Mouse (Mus musculus): ENCODE data around the gene Ccl26. TPM values are rescaled to one million over a fixed set of nuclear protein-coding genes. Genes with fewer than 3 reads are reported as not detected.

Gene Ccl26
- polyA plus RNA-seq, 2 experiments: not detected

DNA sequence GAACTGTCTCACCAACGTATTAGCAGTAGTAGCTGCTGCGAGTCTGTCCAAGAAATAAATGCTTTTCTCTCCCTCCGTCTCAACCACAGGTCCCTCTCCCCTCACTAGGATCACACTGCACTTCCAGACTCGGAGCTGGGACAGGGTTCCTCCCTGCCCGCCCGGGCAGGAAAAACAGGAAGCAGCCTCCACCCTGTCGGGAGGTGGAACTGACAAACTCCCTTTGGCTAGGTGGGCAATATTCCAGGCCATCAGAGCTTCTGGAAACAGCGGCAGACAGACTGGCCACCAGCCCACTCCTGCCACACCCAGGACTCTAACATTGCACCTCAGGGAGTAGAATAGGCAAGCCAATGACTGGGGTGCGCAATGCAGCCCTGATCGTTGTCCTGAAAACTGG is 29.9 kb downstream of the Ccl26 start:
- TF ChIP-seq EP300 (IDR thresholded peaks at IDR 0.05; ENCODE audit: low read depth) (no peak), CTCF (IDR thresholded peaks at IDR 0.05; ENCODE audit: low read depth) (no peak)
- Histone ChIP-seq H3K4me3 (ENCODE audit: insufficient read depth in 1 of 2, low read depth in 2 of 2, low read length in 2 of 2) (no peak overlapping the region), H3K9me3 (ENCODE audit: control insufficient read depth, low read length) (no peaks in the 10 kb centered on the region), H3K27me3 (ENCODE audit: control insufficient read depth, insufficient read depth, low read length) (no peaks in the 10 kb centered on the region), H3K9ac (replicated peaks) (no peak overlapping the region), H3K4me1 (replicated peaks; ENCODE audit: control insufficient read depth in 2 of 2, insufficient read depth in 2 of 2, low read length in 1 of 2) (peaks cover 0 to 2% of the 10 kb centered on the region in 2 experiments; a peak in 1 of 4 replicates), H3K36me3 (replicated peaks; ENCODE audit: control insufficient read depth, insufficient read depth, low read depth) (no peaks in the 10 kb centered on the region), H3K27ac (no peak overlapping the region), H3K4me2 (ENCODE audit: low read depth) (no peak overlapping the region)
- no peak for DNase-seq (ENCODE audit: low read depth in 3 of 3, low spot score in 3 of 3)
- 42% methylated on average over 10 of the region's 10 CpGs for WGBS (ENCODE audit: insufficient replicate concordance)
- ATAC-seq (ENCODE audit: insufficient read depth): no peak

DNA sequence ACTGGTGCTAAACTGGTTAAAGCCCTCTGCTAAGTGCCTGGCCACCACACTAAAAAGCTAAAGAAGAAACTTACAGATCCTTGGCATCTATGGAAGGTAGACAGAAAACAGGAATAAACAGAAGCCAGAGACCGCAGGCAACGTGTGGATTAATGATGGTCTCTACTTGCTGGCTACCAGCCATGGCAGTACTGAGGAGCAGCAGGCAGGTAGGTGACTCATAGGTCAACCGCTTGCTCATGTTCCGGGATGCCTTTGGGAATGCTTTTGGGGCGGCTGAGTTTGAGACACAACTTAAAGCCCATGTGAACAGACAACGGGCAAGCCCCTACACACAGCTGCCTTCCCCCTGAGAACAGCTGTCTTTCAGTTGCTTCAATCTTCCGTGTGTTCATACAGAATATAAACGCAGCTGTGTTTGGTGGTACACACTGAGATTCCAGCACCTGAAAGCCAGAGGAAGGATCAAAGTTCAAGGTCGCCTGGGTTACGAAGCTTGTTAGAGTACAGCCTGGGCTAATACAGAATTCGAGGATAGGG is 32.0 kb downstream of the Ccl26 start:
- TF ChIP-seq EP300 (IDR thresholded peaks at IDR 0.05; ENCODE audit: low read depth) (no peak), CTCF (IDR thresholded peaks at IDR 0.05; ENCODE audit: low read depth) (no peak)
- H3K27me3 ChIP-seq (ENCODE audit: control insufficient read depth, insufficient read depth, low read length): no peaks in the 10 kb centered on the region
- WGBS (ENCODE audit: insufficient replicate concordance): 72% methylated on average over 11 of the region's 11 CpGs
- no peak for DNase-seq (ENCODE audit: low read depth in 3 of 3, low spot score in 3 of 3)
- H3K27ac ChIP-seq: no peak overlapping the region
- no peaks in the 10 kb centered on the region for H3K36me3 ChIP-seq (replicated peaks; ENCODE audit: control insufficient read depth, insufficient read depth, low read depth)
- H3K4me1 ChIP-seq (replicated peaks; ENCODE audit: control insufficient read depth in 2 of 2, insufficient read depth in 2 of 2, low read length in 1 of 2): no peaks in the 10 kb centered on the region
- H3K4me2 ChIP-seq (ENCODE audit: low read depth): no peak overlapping the region
- H3K9ac ChIP-seq (replicated peaks): no peak overlapping the region
- H3K4me3 ChIP-seq (ENCODE audit: insufficient read depth in 1 of 2, low read depth in 2 of 2, low read length in 2 of 2): no peak overlapping the region
- H3K9me3 ChIP-seq (ENCODE audit: control insufficient read depth, low read length): no peaks in the 10 kb centered on the region
- no peak for ATAC-seq (ENCODE audit: insufficient read depth)

DNA sequence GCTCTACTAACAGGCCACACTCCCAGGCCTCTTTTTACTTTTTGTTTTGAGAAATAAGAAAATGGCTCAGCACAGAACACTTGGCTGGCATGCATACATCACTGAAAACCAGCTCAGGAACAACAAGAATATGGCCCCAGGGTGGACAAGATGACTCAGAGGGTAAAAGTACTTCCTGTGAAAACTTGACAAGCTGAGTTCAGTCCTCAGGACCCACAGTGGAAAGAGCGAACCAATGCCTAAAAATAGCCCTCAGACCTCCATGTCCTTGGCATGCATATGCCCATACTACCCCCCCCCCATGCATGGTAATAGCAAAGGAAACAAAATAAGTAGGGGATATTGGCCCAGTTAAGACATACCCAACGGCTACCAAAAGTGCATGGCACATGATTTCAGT is 33.4 kb downstream of the Ccl26 start:
- no peak for ATAC-seq (ENCODE audit: insufficient read depth)
- 42% methylated on average over 2 of the region's 2 CpGs for WGBS (ENCODE audit: insufficient replicate concordance)
- Histone ChIP-seq H3K4me1 (replicated peaks; ENCODE audit: control insufficient read depth in 2 of 2, insufficient read depth in 2 of 2, low read length in 1 of 2) (no peaks in the 10 kb centered on the region), H3K36me3 (replicated peaks; ENCODE audit: control insufficient read depth, insufficient read depth, low read depth) (no peaks in the 10 kb centered on the region), H3K27ac (no peak overlapping the region), H3K9ac (replicated peaks) (no peak overlapping the region), H3K4me3 (ENCODE audit: insufficient read depth in 1 of 2, low read depth in 2 of 2, low read length in 2 of 2) (no peak overlapping the region), H3K27me3 (ENCODE audit: control insufficient read depth, insufficient read depth, low read length) (no peaks in the 10 kb centered on the region), H3K4me2 (ENCODE audit: low read depth) (no peak overlapping the region), H3K9me3 (ENCODE audit: control insufficient read depth, low read length) (no peaks in the 10 kb centered on the region)
- DNase-seq (ENCODE audit: low read depth in 3 of 3, low spot score in 3 of 3): no peak
- TF ChIP-seq EP300 (IDR thresholded peaks at IDR 0.05; ENCODE audit: low read depth) (no peak), CTCF (IDR thresholded peaks at IDR 0.05; ENCODE audit: low read depth) (no peak)

DNA sequence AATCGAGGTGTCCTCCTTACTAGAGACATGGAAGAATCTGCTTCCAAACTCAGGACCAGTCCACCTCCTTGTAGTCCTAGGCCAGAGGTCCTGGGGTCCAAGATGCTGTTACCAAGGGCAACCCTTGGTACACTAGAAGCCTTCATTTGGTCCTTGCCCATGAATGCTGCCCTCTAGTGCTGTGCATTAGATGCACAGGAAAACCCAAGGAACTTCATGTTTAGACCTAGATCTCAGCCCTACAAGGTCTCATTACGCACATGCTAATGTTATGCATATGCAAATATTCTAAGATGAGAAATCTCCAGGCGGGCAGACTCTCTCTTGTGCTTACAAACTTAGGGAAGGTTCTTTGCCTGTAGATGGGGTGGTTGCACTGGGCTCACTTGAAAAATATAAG is 34.1 kb downstream of the Ccl26 start:
- Histone ChIP-seq H3K4me3 (ENCODE audit: insufficient read depth in 1 of 2, low read depth in 2 of 2, low read length in 2 of 2) (no peak overlapping the region), H3K36me3 (replicated peaks; ENCODE audit: control insufficient read depth, insufficient read depth, low read depth) (no peaks in the 10 kb centered on the region), H3K9ac (replicated peaks) (no peak overlapping the region), H3K4me1 (replicated peaks; ENCODE audit: control insufficient read depth in 2 of 2, insufficient read depth in 2 of 2, low read length in 1 of 2) (no peaks in the 10 kb centered on the region), H3K27me3 (ENCODE audit: control insufficient read depth, insufficient read depth, low read length) (no peaks in the 10 kb centered on the region), H3K9me3 (ENCODE audit: control insufficient read depth, low read length) (no peaks in the 10 kb centered on the region), H3K4me2 (ENCODE audit: low read depth) (no peak overlapping the region), H3K27ac (no peak overlapping the region)
- ATAC-seq (ENCODE audit: insufficient read depth): no peak
- WGBS (ENCODE audit: insufficient replicate concordance): 53% methylated on average over 3 of the region's 3 CpGs
- TF ChIP-seq CTCF (IDR thresholded peaks at IDR 0.05; ENCODE audit: low read depth) (no peak), EP300 (IDR thresholded peaks at IDR 0.05; ENCODE audit: low read depth) (no peak)
- DNase-seq (ENCODE audit: low read depth in 3 of 3, low spot score in 3 of 3): no peak

DNA sequence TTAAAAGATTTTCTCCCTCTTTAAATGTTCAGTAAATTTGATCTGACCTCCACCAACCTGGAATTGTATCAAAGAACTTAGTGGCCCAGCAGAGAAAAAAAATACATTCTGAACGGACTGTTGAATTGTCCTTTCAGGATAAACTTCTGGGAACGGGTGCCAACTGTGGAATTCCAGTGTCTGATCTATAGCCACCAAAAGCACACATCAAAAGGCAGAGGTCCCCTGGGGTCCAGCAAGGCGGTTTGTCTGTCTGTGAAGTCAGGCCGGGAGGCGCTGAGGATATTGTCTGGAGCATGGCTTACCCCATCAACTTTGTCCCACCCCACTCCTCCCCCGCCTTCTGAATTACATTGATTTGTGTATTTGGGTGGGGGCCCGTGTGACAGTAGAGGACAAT is 35.4 kb downstream of the Ccl26 start:
- no peak for ATAC-seq (ENCODE audit: insufficient read depth)
- WGBS (ENCODE audit: insufficient replicate concordance): 47% methylated on average over 7 of the region's 7 CpGs
- Histone ChIP-seq H3K27ac (no peak overlapping the region), H3K4me3 (ENCODE audit: insufficient read depth in 1 of 2, low read depth in 2 of 2, low read length in 2 of 2) (no peak overlapping the region), H3K9ac (replicated peaks) (no peak overlapping the region), H3K9me3 (ENCODE audit: control insufficient read depth, low read length) (no peaks in the 10 kb centered on the region), H3K36me3 (replicated peaks; ENCODE audit: control insufficient read depth, insufficient read depth, low read depth) (no peaks in the 10 kb centered on the region), H3K4me2 (ENCODE audit: low read depth) (no peak overlapping the region), H3K27me3 (ENCODE audit: control insufficient read depth, insufficient read depth, low read length) (no peaks in the 10 kb centered on the region), H3K4me1 (replicated peaks; ENCODE audit: control insufficient read depth in 2 of 2, insufficient read depth in 2 of 2, low read length in 1 of 2) (no peaks in the 10 kb centered on the region)
- TF ChIP-seq CTCF (IDR thresholded peaks at IDR 0.05; ENCODE audit: low read depth): no peak
- TF ChIP-seq EP300 (IDR thresholded peaks at IDR 0.05; ENCODE audit: low read depth): no peak
- DNase-seq (ENCODE audit: low read depth in 3 of 3, low spot score in 3 of 3): no peak

Data from liver, embryonic 14.5 days (tissue).